14 mouse cellular contexts compared by ENCODE assay signal in the genomic region with DNA sequence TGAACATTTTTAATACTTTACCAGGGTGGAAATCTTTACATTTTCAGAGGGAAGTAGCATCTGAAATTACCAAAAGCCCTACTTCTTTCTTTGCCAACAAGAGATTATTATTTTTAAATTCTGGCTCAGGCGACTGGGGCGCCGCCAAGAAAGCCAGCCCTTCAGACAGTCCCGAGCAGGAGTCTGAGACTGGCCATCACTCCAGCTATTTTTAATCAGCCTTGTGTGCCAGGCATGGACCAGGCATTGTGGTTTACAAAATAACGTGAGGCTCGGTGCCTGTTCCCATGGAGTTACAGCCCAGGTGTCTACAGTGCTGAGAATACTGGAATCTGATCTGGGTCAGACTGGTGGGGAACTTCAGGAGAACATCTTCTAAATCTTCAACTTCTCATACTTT. TPM values are rescaled to one million over a fixed set of nuclear protein-coding genes. Genes with fewer than 3 reads are reported as not detected.
DNase-seq lines count a peak whose midpoint lies in the region; ATAC-seq and TF ChIP-seq lines count a peak whose summit lies in the region.
"Had no signal": no experiment of that assay in that cellular context is flagged by ENCODE, and none has a peak within 500 bp of the region (broad histone marks: within the 10 kb centered on the region; RNA-seq: fewer than 3 reads in every experiment).

No protein-coding gene starts in this region.

- intact Hi-C loops in gastrocnemius, postnatal 36 days (cut with DNase I) = loop anchor here (2.0 to 5.0 kb wide), 2 partner anchors 36 to 156 kb away; no protein-coding TSS in a partner anchor
- intact Hi-C loops in heart, postnatal 14 days (cut with DNase I) = no loop called here

- no peaks in the 10 kb centered on the region for H3K36me3 ChIP-seq in heart, embryonic 11.5 days (ENCODE audit: control insufficient read depth, insufficient read depth, low read length)
- no peaks in the 10 kb centered on the region for H3K36me3 ChIP-seq in intestine, postnatal 0 days (ENCODE audit: control insufficient read depth, insufficient read depth)
- no peaks in the 10 kb centered on the region for H3K36me3 ChIP-seq in hindbrain, embryonic 10.5 days
- H3K36me3 ChIP-seq: midbrain, embryonic 13.5 days; neural tube, embryonic 13.5 days had no signal

- no peaks in the 10 kb centered on the region for H3K27me3 ChIP-seq in heart, embryonic 11.5 days (ENCODE audit: control insufficient read depth, insufficient read depth, low read length)
- no peaks in the 10 kb centered on the region for H3K27me3 ChIP-seq in intestine, postnatal 0 days (replicated peaks; ENCODE audit: control insufficient read depth, insufficient read depth, low read length)
- H3K27me3 ChIP-seq in hindbrain, embryonic 10.5 days (ENCODE audit: insufficient read depth, poor library complexity, severe bottlenecking) = no peaks in the 10 kb centered on the region
- H3K27me3 ChIP-seq: midbrain, embryonic 13.5 days; neural tube, embryonic 13.5 days had no signal

- no peaks in the 10 kb centered on the region for H3K9me3 ChIP-seq in heart, embryonic 11.5 days (replicated peaks; ENCODE audit: control insufficient read depth, low read length)
- H3K9me3 ChIP-seq in intestine, postnatal 0 days (ENCODE audit: control insufficient read depth) = no peaks in the 10 kb centered on the region
- H3K9me3 ChIP-seq in hindbrain, embryonic 10.5 days = no peaks in the 10 kb centered on the region
- H3K9me3 ChIP-seq: midbrain, embryonic 13.5 days; neural tube, embryonic 13.5 days had no signal

- ATAC-seq in heart, embryonic 11.5 days (replicated peaks; ENCODE audit: insufficient number of reproducible peaks, low FRiP score, low TSS enrichment) = no peak
- ATAC-seq in intestine, postnatal 0 days = no peak

- TF ChIP-seq CTCF in intestine, postnatal 0 days (IDR thresholded peaks at IDR 0.05; ENCODE audit: low read depth) = no peak

- no peak overlapping the region for H3K4me3 ChIP-seq in heart, embryonic 11.5 days (ENCODE audit: low read depth, low read length)
- H3K4me3 ChIP-seq in intestine, postnatal 0 days (ENCODE audit: low read depth, low read length) = no peak overlapping the region
- no peak overlapping the region for H3K4me3 ChIP-seq in hindbrain, embryonic 10.5 days
- H3K4me3 ChIP-seq: erythroblast, embryonic 14.5 days; midbrain, embryonic 13.5 days; neural tube, embryonic 13.5 days had no signal

- H3K9ac ChIP-seq in heart, embryonic 11.5 days (ENCODE audit: low read depth, low read length) = no peak overlapping the region
- no peak overlapping the region for H3K9ac ChIP-seq in intestine, postnatal 0 days (ENCODE audit: low read depth, low read length)
- H3K9ac ChIP-seq: lung, embryonic 14.5 days; midbrain, embryonic 13.5 days; neural tube, embryonic 13.5 days had no signal

- H3K27ac ChIP-seq in heart, embryonic 11.5 days (ENCODE audit: low read depth, low read length) = no peak overlapping the region
- no peak overlapping the region for H3K27ac ChIP-seq in intestine, postnatal 0 days (ENCODE audit: low read depth, low read length)
- H3K27ac ChIP-seq in hindbrain, embryonic 10.5 days = no peak overlapping the region
- H3K27ac ChIP-seq: midbrain, embryonic 13.5 days; neural tube, embryonic 13.5 days had no signal

- H3K4me1 ChIP-seq in heart, embryonic 11.5 days (ENCODE audit: control insufficient read depth, insufficient read depth, low read length) = peaks cover 9% of the 10 kb centered on the region
- no peaks in the 10 kb centered on the region for H3K4me1 ChIP-seq in intestine, postnatal 0 days (replicated peaks; ENCODE audit: control insufficient read depth, insufficient read depth, low read length)
- peaks cover 18% of the 10 kb centered on the region for H3K4me1 ChIP-seq in hindbrain, embryonic 10.5 days (replicated peaks)

- peak; percentile 97 for DNase-seq in heart, adult 11 months
- peak; percentile 61 to 76 for DNase-seq in cerebellum, postnatal 25 days
- DNase-seq in gastrocnemius, postnatal 36 days = peak; percentile 6 to 22
- peak; percentile 45 to 67 for DNase-seq in heart, postnatal 14 days
- DNase-seq in hindbrain, embryonic 10.5 days (ENCODE audit: low spot score) = no peak
- DNase-seq: kidney, adult 18-20 months; lung, embryonic 14.5 days; thymus, postnatal 4 days had no signal

- H3K4me2 ChIP-seq in heart, embryonic 11.5 days = no peak overlapping the region
- no peak overlapping the region for H3K4me2 ChIP-seq in intestine, postnatal 0 days (replicated peaks; ENCODE audit: low read depth)
- H3K4me2 ChIP-seq: lung, embryonic 14.5 days; midbrain, embryonic 13.5 days; neural tube, embryonic 13.5 days had no signal

- WGBS in heart, embryonic 11.5 days (ENCODE audit: insufficient replicate concordance) = 55% methylated on average over 6 of the region's 6 CpGs
- 74% methylated on average over 6 of the region's 6 CpGs for WGBS in intestine, postnatal 0 days
- WGBS in hindbrain, embryonic 10.5 days = 93% methylated on average over 6 of the region's 6 CpGs

RNA-seq across cellular contexts. Expression of a gene that starts 58.5 kb away (rescaled TPM):
- 60.7 and 62.9 TPM in 2 replicates for polyA plus RNA-seq in heart, embryonic 11.5 days (2014; fragmentation: Nextera tagmentation; extraction: Ambion mirVana)
- 10 to 100 TPM; 14.5 to 23.0 TPM for total RNA-seq in gastrocnemius, postnatal 36 days (2021)
- total RNA-seq in heart, postnatal 14 days (2021) = 100 to 1,000 TPM; 148 to 165 TPM
- polyA plus RNA-seq in intestine, postnatal 0 days (2015; fragmentation: Nextera tagmentation; extraction: Ambion mirVana) = 7.5 and 8.5 TPM in 2 replicates
- 5.3 and 6.8 TPM in 2 replicates for polyA plus RNA-seq in hindbrain, embryonic 10.5 days (2016; fragmentation: Nextera tagmentation; extraction: Ambion mirVana)
- total RNA-seq: hematopoietic stem cell, adult 5-6 weeks had no signal
